Mouse (Mus musculus) stomach, postnatal 0 days (tissue): Measurements from ENCODE around the gene Cdc42bpg. TPM values are rescaled to one million over a fixed set of nuclear protein-coding genes. Genes with fewer than 3 reads are reported as not detected.
A peak's percentile ranks its signal among the peaks of the same experiment; 100 is the strongest.

Experiments used
- ATAC-seq: fragments of 200-750 bp; cut with Nextera tagmentation; 2 replicates; pipeline ENCODE4 v1.8.0; 2017; ENCODE audit not compliant: low FRiP score, low TSS enrichment
- DNase-seq: peaks from one replicate; pipeline ENCODE4 v3.0.0-alpha.2; 2016; ENCODE audit warnings: low spot score
- H3K27ac ChIP-seq: fragments of 300-500 bp; sonication (generic); replicated peaks from 2 replicates; pipeline ENCODE4 v1.5.1; 2014; ENCODE audit warnings: mild to moderate bottlenecking, control low read depth
- H3K27me3 ChIP-seq: fragments of 300-500 bp; sonication (generic); 2 replicates; pipeline ENCODE4 v1.6.1; 2014; ENCODE audit warnings: low read length; ENCODE audit not compliant: control insufficient read depth, insufficient read depth
- H3K36me3 ChIP-seq: fragments of 300-500 bp; sonication (generic); 2 replicates; pipeline ENCODE4 v1.6.1; 2014; ENCODE audit warnings: low read length, mixed read lengths; ENCODE audit not compliant: control insufficient read depth, insufficient read depth
- H3K4me1 ChIP-seq: fragments of 300-500 bp; sonication (generic); replicated peaks from 2 replicates; pipeline ENCODE4 v1.6.1; 2014; ENCODE audit warnings: antibody characterized with exemption; ENCODE audit not compliant: control insufficient read depth, insufficient read depth
- H3K4me2 ChIP-seq: fragments of 300-500 bp; sonication (generic); replicated peaks from 2 replicates; pipeline ENCODE4 v1.6.1; 2014; ENCODE audit warnings: low read depth, mild to moderate bottlenecking, control low read depth, moderate library complexity
- H3K4me3 ChIP-seq: fragments of 300-500 bp; sonication (generic); 2 replicates; pipeline ENCODE4 v1.5.1; 2014; ENCODE audit warnings: low read depth, low read length, control low read depth
- H3K9ac ChIP-seq: fragments of 300-500 bp; sonication (generic); 2 replicates; pipeline ENCODE4 v1.6.1; 2014; ENCODE audit warnings: mild to moderate bottlenecking, low read length, control low read depth, mixed read lengths
- H3K9me3 ChIP-seq: fragments of 300-500 bp; sonication (generic); 2 replicates; pipeline ENCODE4 v1.6.1; 2016; ENCODE audit warnings: low read length; ENCODE audit not compliant: control insufficient read depth
- CTCF ChIP-seq: IDR thresholded peaks from 2 replicates; pipeline ENCODE4 v1.5.1; 2016; ENCODE audit warnings: antibody characterized with exemption, low read depth, mild to moderate bottlenecking, moderate library complexity
- EP300 ChIP-seq: optimal IDR thresholded peaks from 2 replicates; pipeline ENCODE3; 2016; ENCODE audit warnings: antibody characterized with exemption
- WGBS: fragments of 180-500 bp; shearing (Covaris S2); extraction: QIAGEN DNeasy Blood & Tissue Kit; methylation state at CpG from one replicate; pipeline ENCODE4 v1.1.7; 2014; 5-methylcytosine and 5-hydroxymethylcytosine counted together
- polyA plus RNA-seq: library from polyadenylated mRNA; unstranded; fragments of >200 nt; fragmentation: Nextera tagmentation; extraction: Ambion mirVana; gene quantifications from 2 replicates; pipeline ENCODE4 v1.2.1, GENCODE M21; 2015

Gene Cdc42bpg
- polyA plus RNA-seq, 1 experiment from 2014 or later = 1.3 TPM

DNA sequence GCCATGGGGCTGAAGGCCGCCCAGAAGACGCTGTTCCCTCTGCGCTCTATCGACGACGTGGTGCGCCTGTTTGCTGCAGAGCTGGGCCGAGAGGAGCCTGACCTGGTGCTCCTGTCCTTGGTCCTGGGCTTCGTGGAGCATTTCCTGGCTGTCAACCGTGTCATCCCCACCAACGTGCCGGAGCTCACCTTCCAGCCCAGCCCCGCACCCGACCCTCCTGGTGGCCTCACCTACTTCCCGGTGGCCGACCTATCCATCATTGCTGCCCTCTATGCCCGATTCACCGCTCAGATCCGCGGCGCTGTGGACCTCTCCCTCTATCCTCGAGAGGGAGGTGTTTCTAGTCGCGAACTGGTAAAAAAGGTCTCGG lies 29.2 kb downstream of the Cdc42bpg start:
- Histone ChIP-seq H3K27ac (peak overlapping the region; percentile 86), H3K36me3 (peaks cover 11% of the 10 kb centered on the region; the same call in 1 of the 2 replicates), H3K9ac (peak overlapping the region; percentile 84), H3K4me1 (no peaks in the 10 kb centered on the region), H3K4me3 (peak overlapping the region; percentile 77), H3K4me2 (peak overlapping the region; percentile 97), H3K9me3 (no peaks in the 10 kb centered on the region), H3K27me3 (no peaks in the 10 kb centered on the region)
- WGBS = under 1% methylated on average over 25 of the region's 25 CpGs
- DNase-seq = peak; percentile 48
- peak; percentile 21; the same call in 1 of the 2 replicates for TF ChIP-seq CTCF
- no peak for TF ChIP-seq EP300
- ATAC-seq = peak; percentile 16; the same call in 1 of the 2 replicates

DNA sequence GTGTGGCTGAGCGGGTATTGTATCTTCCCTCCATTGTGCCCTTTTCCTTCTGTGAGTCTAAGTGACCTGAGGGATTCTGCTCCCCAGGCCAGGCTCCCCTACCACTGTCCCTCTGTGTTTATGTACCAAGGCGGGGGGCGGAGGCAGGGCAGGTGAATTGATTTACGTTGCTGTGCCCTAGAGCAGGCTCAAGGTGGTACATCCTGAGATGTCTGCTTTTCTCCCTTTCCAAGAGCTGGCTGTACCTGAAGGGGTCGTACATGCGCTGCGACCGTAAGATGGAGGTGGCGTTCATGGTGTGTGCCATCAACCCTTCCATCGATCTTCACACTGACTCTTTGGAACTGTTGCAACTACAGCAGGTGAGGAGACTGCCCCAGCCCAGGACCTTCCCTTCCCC lies 30.7 kb downstream of the Cdc42bpg start:
- no peaks in the 10 kb centered on the region for H3K9me3 ChIP-seq

DNA sequence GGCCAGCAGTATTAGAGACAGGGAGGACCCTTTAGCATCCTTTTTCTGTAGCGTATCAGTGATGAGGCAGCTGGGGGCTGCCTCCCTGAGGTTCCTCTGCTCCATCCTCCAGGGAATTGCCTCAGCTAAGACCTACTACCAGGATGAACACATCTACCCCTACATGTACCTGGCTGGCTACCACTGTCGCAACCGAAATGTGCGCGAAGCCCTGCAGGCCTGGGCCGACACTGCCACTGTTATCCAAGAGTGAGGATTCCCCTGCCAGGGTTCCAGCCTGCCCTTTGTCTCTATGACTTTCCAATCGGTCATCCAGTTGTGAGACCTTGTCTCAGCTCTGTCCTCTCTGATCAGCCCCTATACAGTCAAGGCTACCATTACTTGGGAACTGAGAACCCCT lies 31.9 kb downstream of the Cdc42bpg start:
- Histone ChIP-seq H3K4me1 (no peaks in the 10 kb centered on the region), H3K27me3 (no peaks in the 10 kb centered on the region), H3K9ac (no peak overlapping the region), H3K27ac (no peak overlapping the region), H3K4me2 (no peak overlapping the region), H3K9me3 (no peaks in the 10 kb centered on the region), H3K4me3 (no peak overlapping the region), H3K36me3 (peaks cover 11% of the 10 kb centered on the region; the same call in 1 of the 2 replicates)
- no peak for TF ChIP-seq EP300
- TF ChIP-seq CTCF = no peak
- 98% methylated on average over 7 of the region's 7 CpGs for WGBS
- DNase-seq (no peak), ATAC-seq (no peak)

More for the DNA sequence above, 30.7 kb downstream of the Cdc42bpg start:
- Histone ChIP-seq H3K4me2 (no peak overlapping the region), H3K27me3 (no peaks in the 10 kb centered on the region), H3K27ac (no peak overlapping the region), H3K4me3 (no peak overlapping the region), H3K36me3 (peaks cover 11% of the 10 kb centered on the region; the same call in 1 of the 2 replicates), H3K9ac (no peak overlapping the region), H3K4me1 (no peaks in the 10 kb centered on the region)
- DNase-seq = no peak
- 95% methylated on average over 10 of the region's 10 CpGs for WGBS
- TF ChIP-seq EP300 (no peak), CTCF (no peak)
- ATAC-seq = no peak

DNA sequence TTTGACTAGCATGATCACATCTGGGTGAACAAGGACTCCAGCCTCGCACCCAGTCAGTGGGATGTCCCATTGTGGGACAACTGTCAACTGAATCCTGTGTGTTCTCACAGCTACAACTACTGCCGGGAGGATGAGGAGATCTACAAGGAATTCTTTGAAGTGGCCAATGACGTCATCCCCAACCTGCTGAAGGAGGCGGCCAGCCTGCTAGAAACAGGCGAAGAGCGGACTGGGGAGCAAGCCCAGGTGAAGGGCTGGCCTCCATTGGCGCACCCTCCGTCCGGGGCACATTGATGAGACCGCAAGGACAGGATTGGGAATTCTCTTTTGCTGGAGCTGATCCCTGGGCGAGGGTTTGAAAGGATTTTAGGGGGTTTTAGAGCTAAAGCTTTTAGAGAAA lies 32.5 kb downstream of the Cdc42bpg start:
- H3K4me2 ChIP-seq = no peak overlapping the region
- no peak for ATAC-seq
- H3K27ac ChIP-seq = no peak overlapping the region
- H3K4me3 ChIP-seq = no peak overlapping the region
- WGBS = 90% methylated on average over 11 of the region's 11 CpGs
- TF ChIP-seq CTCF (no peak), EP300 (no peak)
- no peak overlapping the region for H3K9ac ChIP-seq
- H3K27me3 ChIP-seq = no peaks in the 10 kb centered on the region
- no peaks in the 10 kb centered on the region for H3K9me3 ChIP-seq
- DNase-seq = no peak
- peaks cover 11% of the 10 kb centered on the region; the same call in 1 of the 2 replicates for H3K36me3 ChIP-seq
- no peaks in the 10 kb centered on the region for H3K4me1 ChIP-seq

DNA sequence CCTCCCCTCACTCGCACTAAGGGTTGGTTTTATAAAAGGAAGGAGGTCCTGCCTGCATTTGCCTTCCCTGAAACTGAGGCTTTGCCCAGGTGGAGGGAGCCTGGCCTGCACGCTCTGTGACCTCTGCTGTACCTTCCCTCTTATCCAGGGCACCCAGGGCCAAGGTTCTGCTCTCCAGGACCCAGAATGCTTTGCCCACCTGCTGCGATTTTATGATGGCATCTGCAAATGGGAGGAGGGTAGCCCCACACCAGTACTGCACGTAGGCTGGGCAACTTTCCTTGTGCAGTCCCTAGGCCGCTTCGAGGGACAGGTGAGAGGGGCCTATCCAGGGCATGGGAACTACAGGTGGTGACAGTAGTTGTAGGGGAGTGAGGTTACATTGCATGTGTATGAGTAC lies 32.9 kb downstream of the Cdc42bpg start:
- ATAC-seq = no peak

DNA sequence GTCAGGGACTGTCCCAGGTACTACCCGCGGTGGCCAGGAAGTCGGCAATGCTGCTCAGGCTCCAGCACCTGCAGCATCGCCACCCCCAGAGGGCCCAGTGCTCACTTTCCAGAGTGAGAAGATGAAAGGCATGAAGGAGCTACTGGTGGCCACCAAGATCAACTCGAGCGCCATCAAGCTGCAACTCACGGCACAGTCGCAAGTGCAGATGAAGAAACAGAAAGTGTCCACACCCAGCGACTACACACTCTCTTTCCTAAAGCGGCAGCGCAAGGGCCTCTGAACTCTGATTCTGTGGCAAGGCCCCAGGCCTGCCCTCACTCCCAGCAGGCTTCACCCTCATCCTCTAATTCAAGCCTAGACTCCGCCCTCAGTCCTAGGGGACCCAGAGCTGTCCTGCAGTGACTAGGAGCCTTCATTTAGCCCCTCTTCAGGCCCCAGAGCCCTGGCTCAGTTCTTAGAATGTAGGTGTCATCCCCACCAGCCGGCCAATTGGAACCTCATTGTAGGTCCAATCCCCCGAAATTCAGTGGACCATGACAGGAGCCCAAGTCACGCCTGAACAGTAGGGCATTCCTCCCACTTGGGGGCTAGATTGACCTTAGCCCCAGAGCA lies 33.7 kb downstream of the Cdc42bpg start:
- Histone ChIP-seq H3K9ac (no peak overlapping the region), H3K27ac (peak overlapping the region; percentile 24; the same call in 1 of the 2 replicates), H3K36me3 (peaks cover 11% of the 10 kb centered on the region; the same call in 1 of the 2 replicates), H3K27me3 (no peaks in the 10 kb centered on the region), H3K4me3 (no peak overlapping the region), H3K4me2 (no peak overlapping the region), H3K4me1 (no peaks in the 10 kb centered on the region), H3K9me3 (no peaks in the 10 kb centered on the region)
- DNase-seq = peak; percentile 45
- 69% methylated on average over 15 of the region's 15 CpGs for WGBS
- TF ChIP-seq CTCF (peak; percentile 38), EP300 (no peak)
- ATAC-seq = no peak

More for the DNA sequence above, 32.9 kb downstream of the Cdc42bpg start:
- Histone ChIP-seq H3K27me3 (no peaks in the 10 kb centered on the region), H3K9ac (no peak overlapping the region), H3K27ac (no peak overlapping the region), H3K4me3 (no peak overlapping the region), H3K4me1 (no peaks in the 10 kb centered on the region), H3K9me3 (no peaks in the 10 kb centered on the region), H3K36me3 (peaks cover 11% of the 10 kb centered on the region; the same call in 1 of the 2 replicates), H3K4me2 (no peak overlapping the region)
- TF ChIP-seq EP300 = no peak
- no peak for TF ChIP-seq CTCF
- 92% methylated on average over 6 of the region's 6 CpGs for WGBS
- no peak for DNase-seq
